Mouse (Mus musculus) gastrocnemius, postnatal 25 days (tissue): ENCODE data around the gene Acvr1c. TPM values are rescaled to one million over a fixed set of nuclear protein-coding genes. Genes with fewer than 3 reads are reported as not detected.

Experiments
- DNase-seq: peaks from one replicate; pipeline ENCODE4 v3.0.0; 2022
- long read RNA-seq, 2 experiments: library from polyadenylated mRNA; stranded (forward); transcript quantifications; one replicate each; pipeline ENCODE4 v2.0.0; 2021
- total RNA-seq, 2 experiments: library from RNA; stranded (reverse); gene quantifications; 1 replicate in 1 of 2; 2 replicates in 1 of 2; pipeline ENCODE4 v1.2.3; 2021

The Acvr1c gene
- total RNA-seq = 1 to 10 TPM in 1 of 2 experiments, under 1 TPM in 1; 0.08 to 4.2 TPM
- long read RNA-seq, experiment 1 = 0 reads
- long read RNA-seq, experiment 2, full-length matches to known transcripts = 1 of 1 reads
- long read RNA-seq, experiment 2, partial matches to known transcripts = 0 of 1 reads
- long read RNA-seq, experiment 2, other reads (novel, unspliced or antisense) = 0 of 1 reads

DNA sequence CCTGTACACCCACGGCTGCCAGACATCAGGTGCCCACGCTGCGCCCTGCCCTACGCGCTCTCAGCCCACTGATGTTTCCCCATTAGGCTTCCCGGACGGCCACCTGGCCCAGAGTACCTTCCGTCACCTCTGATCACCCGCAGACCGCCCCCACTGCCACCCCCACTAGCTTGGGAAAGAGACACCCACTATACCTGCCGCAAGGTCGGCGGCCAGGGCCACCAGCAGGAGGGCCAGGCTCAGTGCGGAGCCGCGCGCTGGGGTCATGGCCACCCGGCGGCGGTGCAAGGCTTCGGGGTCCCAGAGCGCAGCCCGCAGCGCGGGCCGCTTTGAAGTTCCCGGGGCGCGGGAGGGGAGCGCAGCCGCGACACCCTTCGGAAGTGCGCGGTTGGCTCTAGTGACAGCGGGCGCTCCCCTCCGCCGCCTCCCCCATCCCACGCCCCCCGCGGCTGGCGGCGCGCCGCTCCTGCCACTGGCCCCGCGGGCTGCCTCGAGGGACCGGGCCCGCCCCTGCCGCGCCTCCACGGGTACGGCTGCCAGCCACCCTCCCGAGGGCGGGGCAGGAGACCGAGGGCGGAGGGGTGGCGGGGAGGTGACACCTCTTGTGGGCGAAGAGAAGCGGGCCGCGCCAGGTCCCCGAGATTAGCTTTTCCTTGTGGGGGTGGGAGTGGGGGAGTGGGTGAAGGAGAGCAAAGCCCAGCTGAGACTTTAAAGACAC, at the start of gene Acvr1c:
TSS of gene Acvr1c (minus strand) at position 482 of the 718 bp plus-strand sequence.
- peak; percentile 21 for DNase-seq

DNA sequence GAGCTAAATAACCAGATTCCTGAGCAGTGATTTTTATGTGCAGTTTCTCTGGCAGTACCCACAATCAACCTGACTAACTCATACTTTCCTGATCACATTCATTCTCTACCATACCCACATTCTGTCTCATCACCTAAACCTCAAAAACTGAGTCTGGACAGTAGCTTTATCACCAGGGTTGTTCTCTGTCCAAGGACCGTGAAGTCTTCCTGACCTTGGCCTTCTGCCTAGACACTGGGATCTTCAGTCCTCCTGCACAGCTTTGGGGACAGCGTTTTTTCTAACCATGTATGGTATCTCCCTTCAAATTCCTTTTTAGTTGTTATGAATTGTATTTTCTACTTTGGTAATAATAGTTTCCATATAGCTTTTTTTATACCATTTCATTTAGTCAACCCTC, 45.8 kb upstream of the Acvr1c start:
- DNase-seq = no peak

DNA sequence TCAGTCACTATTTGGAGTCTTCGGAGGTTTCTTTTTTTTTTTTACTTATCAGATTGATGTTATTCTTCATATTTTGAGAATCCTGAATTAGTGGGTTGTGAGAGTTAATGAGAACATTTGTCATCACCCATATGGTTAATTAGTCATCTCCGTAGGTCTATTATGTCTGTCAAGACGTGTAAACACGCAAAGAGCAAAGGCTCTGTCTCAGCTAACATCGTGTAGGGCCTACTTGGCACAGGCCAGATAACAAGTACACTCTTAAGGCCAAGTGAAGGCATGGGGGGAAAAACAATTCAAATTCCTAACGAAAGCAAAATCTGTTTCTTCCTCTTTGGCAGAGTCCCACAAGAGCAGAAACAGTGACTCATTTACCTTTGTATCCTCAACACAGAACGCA, 30.9 kb upstream of the Acvr1c start:
- DNase-seq = no peak

DNA sequence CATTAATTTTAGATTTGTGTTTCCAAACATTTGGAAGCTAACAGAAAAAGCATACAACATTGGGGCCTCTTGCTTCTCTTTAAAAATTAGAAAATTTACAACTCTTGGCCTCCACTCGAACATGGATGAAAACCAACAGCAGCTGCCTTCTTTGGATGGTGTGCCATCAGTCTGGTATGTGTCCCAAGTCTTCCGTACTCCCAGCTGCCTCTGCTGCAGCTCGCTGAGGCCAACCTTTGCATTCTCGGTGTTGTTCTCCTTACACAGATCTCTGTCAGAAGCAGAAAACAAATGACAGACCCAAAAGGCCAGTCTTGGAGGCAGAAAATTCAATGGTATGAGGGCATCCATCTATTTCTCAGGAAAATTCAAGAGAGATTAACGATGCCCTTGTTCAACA, 22.3 kb upstream of the Acvr1c start:
- DNase-seq = no peak

DNA sequence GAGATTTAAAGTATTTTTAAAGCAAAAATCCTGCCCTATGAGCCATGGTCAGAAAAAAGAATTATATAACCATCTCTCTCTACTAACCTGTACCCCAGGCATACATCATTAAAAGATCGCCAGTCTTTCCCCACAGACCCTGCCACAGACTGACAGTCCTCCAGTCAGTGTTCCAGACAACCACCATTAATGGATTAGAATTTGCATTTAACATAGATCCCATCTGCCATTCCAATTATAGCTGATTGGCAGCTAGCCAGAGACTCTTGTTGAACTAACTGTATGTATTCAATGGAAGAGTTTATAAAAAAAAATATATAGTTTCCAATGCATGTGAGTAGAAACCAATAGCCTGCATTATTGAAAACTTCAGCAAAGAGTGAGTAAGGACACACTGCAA, 21.8 kb upstream of the Acvr1c start:
- DNase-seq = no peak

DNA sequence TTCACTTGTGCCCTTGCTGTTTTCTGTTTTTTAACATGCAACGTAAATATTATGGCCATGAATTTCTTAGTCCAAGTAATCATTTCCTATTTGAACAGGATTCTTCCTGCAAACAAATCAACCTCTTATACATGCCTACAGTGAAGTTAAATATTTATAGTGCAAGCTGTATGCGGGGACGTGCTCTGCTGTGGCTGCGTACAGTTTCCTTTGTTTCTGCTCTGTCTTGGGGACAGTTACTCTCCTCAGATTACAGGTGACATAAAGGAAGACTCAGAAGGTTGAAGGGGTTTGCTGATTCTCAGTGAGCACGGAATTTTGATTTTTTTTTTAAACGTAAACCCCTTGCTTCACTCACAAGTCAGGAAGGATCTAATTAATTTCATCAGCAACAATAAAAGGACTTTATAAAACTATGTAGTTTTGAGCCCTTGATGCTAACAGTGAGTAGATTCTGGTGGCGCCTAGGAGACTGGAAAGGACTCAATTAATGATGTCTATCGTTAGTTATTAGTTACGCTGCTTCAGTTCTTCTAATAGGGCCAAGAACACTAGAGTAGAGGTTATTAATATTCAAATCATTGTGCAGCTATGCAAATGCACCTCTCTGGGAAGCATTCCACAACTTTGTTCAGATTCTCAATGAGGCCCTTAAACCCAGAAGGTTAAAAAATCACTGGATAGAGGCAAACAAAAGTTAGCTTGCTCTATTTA, 19.9 kb upstream of the Acvr1c start:
- no peak for DNase-seq

DNA sequence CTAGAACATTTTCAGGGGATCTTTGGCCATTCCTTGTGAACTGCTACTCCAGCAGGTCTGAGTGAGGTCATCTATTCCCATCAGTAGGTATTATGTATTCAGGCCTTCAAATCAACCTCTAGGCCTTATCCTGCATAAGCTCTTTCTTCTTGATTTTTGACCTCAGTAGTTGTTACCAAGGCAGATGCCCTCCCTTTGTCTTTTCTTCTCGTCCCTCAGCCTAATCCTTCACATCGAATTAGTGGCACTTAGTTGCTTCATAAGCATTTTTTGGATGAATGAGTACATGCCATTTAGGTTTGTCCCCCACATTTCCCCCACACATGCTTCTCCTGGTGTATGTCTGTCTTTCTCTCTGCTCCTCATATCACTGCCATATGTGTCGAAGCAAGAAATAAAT, 8.5 kb upstream of the Acvr1c start:
- DNase-seq = no peak

DNA sequence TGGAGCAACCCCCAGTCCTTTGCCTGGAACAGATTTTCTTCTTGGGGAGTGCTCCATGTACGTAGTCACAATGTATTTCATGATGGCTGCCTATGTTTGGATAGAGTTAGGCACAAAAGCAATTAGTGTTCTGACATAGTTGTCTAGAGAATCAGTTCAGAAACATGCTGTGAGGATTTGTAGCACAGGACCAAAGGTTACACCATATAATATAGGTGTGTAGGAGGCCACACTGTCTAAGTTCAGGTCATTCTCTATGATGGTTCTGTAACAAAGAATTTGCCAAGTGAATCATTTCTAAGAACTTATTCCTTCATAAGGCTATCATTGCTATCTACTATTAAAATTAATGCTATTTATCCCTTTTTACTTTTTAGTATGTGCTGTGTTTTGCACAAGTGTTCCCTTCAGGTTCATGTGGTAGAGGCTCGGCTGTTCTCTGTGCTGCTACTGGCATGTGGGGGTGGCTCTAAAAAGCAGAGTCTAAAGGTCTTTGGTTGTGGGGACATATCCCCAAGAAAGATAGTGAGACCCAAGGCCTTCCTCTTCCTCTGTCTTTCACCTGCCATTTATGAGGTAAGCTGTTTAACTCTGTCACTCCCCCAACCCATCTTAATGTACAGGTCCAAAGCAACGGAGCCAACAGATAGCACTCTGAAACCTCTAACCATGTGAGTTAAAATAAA, 3.8 kb upstream of the Acvr1c start:
- DNase-seq = no peak

DNA sequence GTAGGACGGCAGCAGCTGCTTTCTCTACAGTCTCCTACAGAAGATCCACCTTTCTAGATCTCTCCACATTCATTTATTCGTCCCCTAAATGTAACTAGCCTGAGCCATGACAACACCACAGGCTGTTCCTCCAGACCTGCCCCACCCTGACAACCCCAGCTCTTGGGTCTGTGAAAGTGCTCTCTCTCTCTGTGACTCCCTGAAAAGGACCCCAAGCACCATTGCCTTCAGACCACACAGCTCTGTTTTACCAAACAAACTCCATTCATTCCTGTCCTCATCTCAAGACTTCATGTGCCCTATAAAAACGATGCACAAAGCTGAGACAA, 401 bp upstream of the Acvr1c start:
- no peak for DNase-seq

DNA sequence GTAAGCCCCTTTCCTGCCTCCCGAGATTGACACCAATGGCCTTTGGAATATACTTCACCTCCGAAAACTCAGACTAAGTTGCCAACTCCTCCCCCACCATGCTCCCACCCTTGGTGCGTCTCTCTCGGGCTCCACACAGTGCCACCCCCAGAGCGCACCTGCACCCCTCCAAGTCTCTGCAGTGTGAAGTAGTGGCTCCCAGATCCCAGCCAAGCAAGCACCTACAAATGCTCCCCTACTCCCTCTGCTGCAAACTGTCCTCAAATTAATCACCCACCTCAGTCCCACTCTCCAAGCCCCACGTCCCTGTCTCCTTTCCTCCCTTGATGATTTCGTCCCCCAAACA, 654 bp downstream of the Acvr1c start:
- DNase-seq = no peak

DNA sequence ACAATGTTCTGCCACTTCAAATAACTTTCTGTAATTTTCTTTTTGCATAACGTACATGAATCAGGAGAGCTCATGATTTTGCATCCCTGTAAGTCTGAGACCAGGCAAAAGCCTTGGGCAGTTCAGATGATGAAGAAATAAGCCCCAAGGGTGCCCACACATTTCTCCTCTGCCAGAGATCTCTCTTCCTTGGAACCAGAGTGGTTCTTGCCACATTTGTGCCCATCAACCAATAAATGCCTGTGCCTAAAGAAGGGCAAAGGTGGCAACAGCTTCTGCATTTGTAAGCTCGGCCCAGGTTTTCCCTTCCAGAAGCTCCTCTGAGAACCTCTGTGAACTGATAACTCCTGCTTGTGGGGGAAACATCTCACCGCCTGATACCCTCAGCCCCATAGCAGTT, 3.3 kb downstream of the Acvr1c start:
- no peak for DNase-seq

DNA sequence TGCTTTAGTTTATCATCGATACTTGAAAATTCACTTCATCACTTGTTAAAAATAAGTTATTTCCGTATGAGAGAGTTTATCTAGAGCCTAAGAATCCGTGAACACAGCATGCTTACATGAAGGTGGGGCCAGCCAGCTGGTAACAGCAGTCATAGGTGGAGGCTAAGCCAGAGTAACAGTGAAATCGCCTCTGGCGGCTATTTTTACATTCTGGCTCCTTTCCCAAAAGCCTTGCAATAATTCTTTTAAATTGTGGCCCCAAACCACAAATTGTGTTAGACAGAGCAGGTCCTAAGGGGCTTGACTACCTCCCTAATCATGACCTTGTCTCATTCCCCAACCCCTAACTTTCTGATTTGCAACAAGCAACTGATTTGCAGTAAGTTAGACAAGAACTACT, 4.8 kb downstream of the Acvr1c start:
- DNase-seq = no peak

DNA sequence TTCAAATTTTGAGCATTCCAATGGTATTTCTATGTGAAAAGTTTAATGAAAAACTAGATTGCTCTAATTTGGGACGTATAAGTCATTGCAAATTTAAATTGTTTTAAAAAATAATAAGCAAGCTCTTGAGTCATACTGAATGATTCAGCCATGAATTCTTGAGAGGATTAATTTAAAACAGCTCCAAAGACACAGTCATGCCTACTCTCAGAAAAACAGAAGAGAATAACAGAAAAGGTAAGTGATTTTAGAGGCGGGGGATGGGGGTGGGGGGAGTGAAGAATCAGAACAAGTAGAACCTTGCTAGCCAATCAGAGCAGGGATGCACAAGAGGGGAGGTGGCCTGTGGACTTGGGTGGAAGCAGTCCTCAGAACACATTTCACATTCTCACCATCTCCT, 7.0 kb downstream of the Acvr1c start:
- DNase-seq = no peak

DNA sequence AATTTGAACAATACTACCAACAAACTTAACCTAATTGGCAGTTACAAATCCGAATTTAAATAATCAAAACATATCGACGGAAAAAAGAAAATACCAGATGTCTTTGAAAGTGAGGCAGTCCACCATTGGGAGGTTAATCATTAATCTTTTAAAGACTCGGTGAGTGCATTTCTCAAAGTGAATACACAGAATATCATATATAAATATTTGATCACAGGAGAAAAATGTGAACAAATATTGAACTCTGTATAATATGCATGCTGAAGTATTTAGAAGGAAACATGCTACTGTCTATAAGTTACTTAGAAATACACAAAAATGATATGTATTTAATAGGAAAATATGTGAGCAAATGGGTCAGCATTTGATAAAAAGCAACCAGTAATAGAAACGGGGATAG, 21.0 kb downstream of the Acvr1c start:
- no peak for DNase-seq

DNA sequence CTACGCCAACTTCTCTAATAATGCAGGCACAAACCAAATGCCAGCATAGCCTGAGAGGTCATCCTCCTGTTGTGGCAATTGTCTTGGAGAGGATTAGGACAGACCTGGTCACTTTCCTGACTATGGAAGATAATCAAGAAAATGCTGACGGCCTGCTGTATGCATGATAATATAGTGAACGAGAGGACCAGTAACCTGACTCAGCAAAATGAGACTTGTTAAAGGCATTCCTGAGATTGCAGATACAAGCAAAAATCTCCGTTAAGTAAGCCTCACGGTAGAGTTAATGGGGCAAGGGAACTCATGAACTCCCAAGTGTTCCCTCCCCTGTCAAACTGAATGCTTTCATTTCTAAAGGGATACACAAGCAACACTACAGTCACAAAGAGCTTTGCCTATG, 28.1 kb downstream of the Acvr1c start:
- DNase-seq = no peak

DNA sequence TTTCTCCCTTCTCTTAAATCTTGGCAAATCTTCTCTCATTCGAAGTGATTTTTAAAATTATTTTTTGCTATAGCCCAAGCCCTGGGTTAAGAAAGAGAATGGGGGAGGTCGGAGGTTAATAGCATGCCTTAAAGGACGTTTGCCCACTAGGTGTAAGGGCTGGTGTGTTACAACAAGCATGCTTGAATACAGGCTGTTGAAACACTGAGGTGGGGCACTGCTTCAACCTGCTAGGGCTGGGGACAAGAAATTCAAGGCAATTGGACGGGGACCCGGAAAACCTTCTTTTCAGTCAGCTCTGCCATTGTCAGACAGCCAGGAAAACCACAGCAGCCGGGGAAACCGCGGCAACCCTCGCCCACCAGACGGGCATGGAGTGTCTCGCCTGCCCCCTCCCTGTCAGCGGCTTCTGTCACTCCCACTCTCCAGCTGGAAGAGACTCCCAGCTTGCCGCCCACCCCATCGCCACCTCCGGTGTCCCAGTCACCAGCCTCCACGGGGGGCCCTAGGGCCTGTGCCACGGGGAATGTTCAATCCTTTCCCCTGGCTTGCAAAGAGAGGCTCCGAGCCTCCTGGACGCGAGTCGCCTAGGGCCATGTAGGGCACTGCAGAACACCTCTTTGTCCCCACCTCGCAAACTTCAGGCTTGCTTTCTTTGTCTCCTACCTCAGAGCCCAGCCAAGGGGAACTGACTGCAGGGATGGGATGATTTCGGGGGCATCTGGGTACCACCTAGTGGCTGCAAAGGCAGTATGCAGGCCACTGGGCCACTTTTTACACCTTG, 33.4 kb downstream of the Acvr1c start:
- no peak for DNase-seq

DNA sequence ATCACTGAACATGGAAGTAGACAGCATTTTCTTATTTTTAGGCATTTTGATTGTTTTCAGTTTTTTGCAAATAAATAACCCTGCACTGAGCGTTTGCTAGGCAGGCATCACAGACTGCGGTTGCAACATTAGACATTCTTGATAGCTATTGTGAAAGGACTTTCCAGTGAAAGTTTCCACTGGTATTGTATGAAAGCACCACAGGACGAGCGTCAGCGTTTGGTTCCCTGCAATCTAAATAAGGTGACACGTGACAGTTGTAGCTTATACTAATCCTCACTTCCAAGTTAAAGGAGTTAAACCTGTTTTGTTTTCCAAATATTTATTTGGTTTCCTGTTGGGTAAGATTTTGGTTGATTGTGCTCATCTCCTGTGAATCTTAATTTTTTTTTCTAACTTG, 34.4 kb downstream of the Acvr1c start:
- no peak for DNase-seq

DNA sequence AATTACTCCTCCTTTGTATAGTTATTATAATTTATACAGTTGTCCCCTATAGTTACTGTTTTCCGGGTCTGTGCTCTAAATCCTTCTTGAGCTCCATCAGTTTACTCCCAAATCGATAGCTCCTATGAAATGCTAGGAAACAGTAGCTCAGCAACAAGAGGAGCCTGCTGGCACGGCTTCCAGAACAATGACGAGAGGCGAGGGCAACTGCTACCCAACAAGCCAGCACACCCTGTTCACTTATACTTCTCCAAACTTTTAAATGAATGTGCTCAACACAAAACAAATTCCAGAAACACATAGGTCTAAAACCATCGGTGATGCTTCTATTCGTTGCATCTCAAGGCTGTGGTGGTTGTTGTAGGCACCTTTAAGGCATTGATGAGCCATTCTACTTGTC, 41.5 kb downstream of the Acvr1c start:
- no peak for DNase-seq

DNA sequence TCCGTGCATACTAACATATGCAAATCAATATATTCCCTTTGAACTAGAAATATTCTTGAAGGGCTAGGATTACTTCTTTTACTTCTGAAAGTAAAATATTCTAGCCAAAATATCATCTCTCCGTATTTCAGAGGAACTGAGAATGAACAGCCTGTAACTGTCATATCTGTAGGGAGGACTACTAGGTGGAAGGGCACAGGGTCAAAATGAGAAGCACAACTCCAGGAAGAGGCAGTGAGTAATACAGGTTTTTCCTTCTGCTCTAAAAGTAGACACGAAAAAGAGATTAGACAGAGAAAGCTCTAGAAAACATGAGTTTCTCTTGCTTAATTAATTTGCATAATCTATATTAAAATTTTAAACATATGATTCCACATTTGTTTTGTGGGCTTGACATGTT, 48.0 kb downstream of the Acvr1c start:
- DNase-seq = no peak

DNA sequence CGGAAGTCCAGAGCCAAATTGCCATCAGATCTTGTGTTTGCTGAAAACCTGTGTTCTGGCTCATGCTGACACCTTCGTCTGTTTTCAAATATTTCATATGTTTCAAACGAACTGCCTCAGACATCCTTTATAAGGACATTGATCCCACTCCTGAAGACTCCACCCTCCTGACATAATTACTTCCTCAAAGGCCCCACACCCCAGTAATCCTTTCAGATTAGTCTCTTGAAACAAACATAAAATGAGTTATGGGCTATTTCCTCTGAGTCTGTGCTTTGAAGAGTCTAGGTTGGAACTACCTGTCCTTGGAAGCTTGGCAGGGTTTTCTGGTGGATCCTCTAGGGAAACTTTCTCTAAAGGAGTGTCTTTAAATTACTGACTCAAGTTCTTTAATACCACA, 53.2 kb downstream of the Acvr1c start:
- DNase-seq = no peak

DNA sequence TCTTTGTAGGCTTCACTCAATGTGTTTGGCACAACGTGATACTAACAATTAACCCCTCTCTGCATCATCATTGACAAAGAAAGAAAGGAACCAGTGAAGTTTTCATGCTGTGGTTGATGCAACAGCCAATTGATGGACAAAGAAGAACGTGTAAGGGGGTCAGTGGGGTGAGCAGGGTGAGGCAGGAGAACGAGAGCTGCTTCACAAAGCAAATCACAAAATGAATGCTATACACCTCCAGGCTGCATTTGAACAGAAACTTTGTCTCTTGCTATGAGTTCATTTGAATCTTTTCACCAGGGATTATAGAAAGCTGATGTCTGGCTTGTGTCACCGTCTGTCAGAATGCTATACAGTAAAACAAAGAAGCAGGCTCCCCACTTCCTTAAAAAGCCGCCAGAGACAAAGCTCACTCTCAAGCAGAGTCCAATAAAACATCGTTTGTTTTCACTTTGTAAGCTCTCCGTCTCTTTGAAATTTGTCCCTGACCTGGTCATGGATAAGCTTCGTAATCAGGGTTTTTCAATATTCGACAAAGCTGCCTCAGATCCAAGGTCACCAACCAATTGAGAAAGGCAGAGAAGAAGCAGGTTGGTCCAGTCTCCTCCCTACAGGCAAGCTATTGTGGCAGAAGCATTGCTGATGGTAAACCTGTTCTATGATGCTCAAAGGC, 67.8 kb downstream of the Acvr1c start:
- DNase-seq = no peak

DNA sequence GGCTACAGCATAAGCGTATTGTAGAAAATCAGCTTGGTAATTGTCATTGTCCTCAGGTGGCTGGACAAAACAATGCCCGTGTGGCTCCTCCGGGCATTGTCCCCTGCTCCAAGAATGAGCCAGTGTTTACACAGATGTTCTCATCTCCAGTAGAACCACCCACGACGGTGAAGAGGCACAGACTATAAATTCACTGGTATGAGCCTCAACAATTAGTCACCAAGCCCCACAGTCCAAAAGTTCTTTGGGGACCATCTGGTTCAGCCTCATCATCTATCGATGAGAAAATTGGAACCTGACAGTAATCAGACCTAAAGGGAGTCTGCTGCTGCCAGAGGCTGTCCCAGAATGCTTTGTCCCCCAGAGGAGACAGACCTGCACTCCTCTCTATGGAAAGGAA, 68.4 kb downstream of the Acvr1c start:
- no peak for DNase-seq
